Comparison of ENCODE assay signal across 24 mouse cellular contexts in genomic region chr6:131362987-131363765, GRCm38 (mm10). TPM values are rescaled to one million over a fixed set of nuclear protein-coding genes. Genes with fewer than 3 reads are reported as not detected.
A peak's percentile ranks its signal among the peaks of the same experiment; 100 is the strongest.
DNase-seq lines count a peak whose midpoint lies in the region; ATAC-seq and TF ChIP-seq lines count a peak whose summit lies in the region.
"Had no signal": no experiment of that assay in that cellular context is flagged by ENCODE, and none has a peak within 500 bp of the region (broad histone marks: within the 10 kb centered on the region; RNA-seq: fewer than 3 reads in every experiment).

No protein-coding gene starts in this region.

- no peak overlapping the region for H3K9ac ChIP-seq in intestine, postnatal 0 days (ENCODE audit: low read depth, low read length)
- no peak overlapping the region for H3K9ac ChIP-seq in intestine, embryonic 15.5 days
- no peak overlapping the region for H3K9ac ChIP-seq in liver, embryonic 14.5 days (replicated peaks)
- H3K9ac ChIP-seq in stomach, postnatal 0 days (ENCODE audit: low read length) = no peak overlapping the region
- H3K9ac ChIP-seq: embryonic facial prominence, embryonic 12.5 days; forebrain, embryonic 13.5 days; forebrain, postnatal 0 days; heart, embryonic 15.5 days; hindbrain, embryonic 13.5 days had no signal

- H3K9me3 ChIP-seq in intestine, postnatal 0 days (ENCODE audit: control insufficient read depth) = no peaks in the 10 kb centered on the region
- no peaks in the 10 kb centered on the region for H3K9me3 ChIP-seq in intestine, embryonic 15.5 days
- no peaks in the 10 kb centered on the region for H3K9me3 ChIP-seq in liver, embryonic 14.5 days (ENCODE audit: control insufficient read depth, low read length)
- H3K9me3 ChIP-seq in stomach, postnatal 0 days (ENCODE audit: control insufficient read depth, low read length) = no peaks in the 10 kb centered on the region
- H3K9me3 ChIP-seq: embryonic facial prominence, embryonic 12.5 days; forebrain, embryonic 13.5 days; heart, embryonic 15.5 days; hindbrain, embryonic 13.5 days had no signal

- ATAC-seq in intestine, postnatal 0 days = no peak
- no peak for ATAC-seq in intestine, embryonic 15.5 days
- ATAC-seq in liver, embryonic 14.5 days (ENCODE audit: insufficient read depth) = peak; percentile 42
- no peak for ATAC-seq in stomach, postnatal 0 days (ENCODE audit: low FRiP score, low TSS enrichment)
- ATAC-seq: CD4-positive, CD25-positive, alpha-beta regulatory T cell, adult 4 months; forebrain, embryonic 13.5 days; forebrain, postnatal 0 days had no signal

- peak; percentile 16 for DNase-seq in liver
- DNase-seq in liver, embryonic 14.5 days (ENCODE audit: low read depth in 3 of 3, low spot score in 3 of 3) = no peak
- DNase-seq in stomach, postnatal 0 days (ENCODE audit: low spot score) = no peak
- DNase-seq in urinary bladder, postnatal 14 days (ENCODE audit: low spot score) = no peak
- no peak for DNase-seq in cerebellum, adult 2 months
- no peak for DNase-seq in kidney, postnatal 25 days
- DNase-seq: adrenal gland, adult 8-10 months; adrenal gland, postnatal 36 days; B cell, adult 2 months; cerebellum, adult 8-10 months; cerebellum, postnatal 14 days; embryo, embryonic 11 days; forebrain, postnatal 0 days; gastrocnemius, postnatal 14 days; heart, adult 2 months; heart, postnatal 14 days had no signal

- no peak overlapping the region for H3K4me2 ChIP-seq in intestine, postnatal 0 days (replicated peaks; ENCODE audit: low read depth)
- no peak overlapping the region for H3K4me2 ChIP-seq in intestine, embryonic 15.5 days (replicated peaks)
- H3K4me2 ChIP-seq in liver, embryonic 14.5 days (ENCODE audit: low read depth) = no peak overlapping the region; the same call in 1 of the 2 replicates
- no peak overlapping the region for H3K4me2 ChIP-seq in stomach, postnatal 0 days (replicated peaks; ENCODE audit: low read depth)
- H3K4me2 ChIP-seq: embryonic facial prominence, embryonic 12.5 days; forebrain, embryonic 13.5 days; heart, embryonic 11.5 days; heart, embryonic 15.5 days; hindbrain, embryonic 13.5 days had no signal

- no peaks in the 10 kb centered on the region for H3K4me1 ChIP-seq in intestine, postnatal 0 days (replicated peaks; ENCODE audit: control insufficient read depth, insufficient read depth, low read length)
- H3K4me1 ChIP-seq in intestine, embryonic 15.5 days (replicated peaks) = no peaks in the 10 kb centered on the region
- H3K4me1 ChIP-seq in liver, embryonic 14.5 days (replicated peaks; ENCODE audit: control insufficient read depth in 2 of 2, insufficient read depth in 2 of 2, low read length in 1 of 2) = peaks cover 15 to 31% of the 10 kb centered on the region in 2 experiments
- no peaks in the 10 kb centered on the region for H3K4me1 ChIP-seq in stomach, postnatal 0 days (replicated peaks; ENCODE audit: control insufficient read depth, insufficient read depth)
- H3K4me1 ChIP-seq in cerebellum, adult 2 months (ENCODE audit: control insufficient read depth, insufficient read depth, low read length) = no peaks in the 10 kb centered on the region
- H3K4me1 ChIP-seq: embryonic facial prominence, embryonic 12.5 days; forebrain, embryonic 13.5 days; heart, embryonic 15.5 days; hindbrain, embryonic 13.5 days had no signal

- TF ChIP-seq CTCF in intestine, postnatal 0 days (IDR thresholded peaks at IDR 0.05; ENCODE audit: low read depth) = 0 out of 2 replicates have a peak, but pooled peaks have one; percentile 33
- TF ChIP-seq CTCF in liver, embryonic 14.5 days (IDR thresholded peaks at IDR 0.05; ENCODE audit: low read depth) = no peak; the same call in 1 of the 2 replicates
- peak; percentile 35 for TF ChIP-seq CTCF in stomach, postnatal 0 days (IDR thresholded peaks at IDR 0.05; ENCODE audit: low read depth)
- no peak for TF ChIP-seq CTCF in cerebellum, adult 2 months (IDR thresholded peaks at IDR 0.05; ENCODE audit: borderline replicate concordance, insufficient read depth, low read depth, low read length)

- no peak overlapping the region for H3K4me3 ChIP-seq in intestine, postnatal 0 days (ENCODE audit: low read depth, low read length)
- H3K4me3 ChIP-seq in intestine, embryonic 15.5 days (replicated peaks) = no peak overlapping the region
- H3K4me3 ChIP-seq in liver, embryonic 14.5 days (ENCODE audit: insufficient read depth in 1 of 2, low read depth in 2 of 2, low read length in 2 of 2) = no peak overlapping the region
- H3K4me3 ChIP-seq in stomach, postnatal 0 days (ENCODE audit: low read depth, low read length) = no peak overlapping the region
- no peak overlapping the region for H3K4me3 ChIP-seq in cerebellum, adult 2 months (replicated peaks; ENCODE audit: insufficient read depth, low read depth, low read length)
- H3K4me3 ChIP-seq: embryonic facial prominence, embryonic 12.5 days; forebrain, embryonic 13.5 days; heart, adult 2 months; heart, embryonic 15.5 days; hindbrain, embryonic 13.5 days had no signal

- no peak overlapping the region for H3K27ac ChIP-seq in intestine, postnatal 0 days (ENCODE audit: low read depth, low read length)
- H3K27ac ChIP-seq in intestine, embryonic 15.5 days = no peak overlapping the region
- peak overlapping the region; percentile 28; the same call in 1 of the 2 replicates for H3K27ac ChIP-seq in liver, embryonic 14.5 days
- H3K27ac ChIP-seq in stomach, postnatal 0 days (replicated peaks) = no peak overlapping the region
- H3K27ac ChIP-seq in cerebellum, adult 2 months (ENCODE audit: insufficient read depth, low read length) = no peak overlapping the region
- H3K27ac ChIP-seq: embryonic facial prominence, embryonic 12.5 days; forebrain, embryonic 13.5 days; heart, adult 2 months; heart, embryonic 15.5 days; hindbrain, embryonic 13.5 days had no signal

- 76% methylated on average over 7 of the region's 7 CpGs for WGBS in intestine, postnatal 0 days
- 76% methylated on average over 7 of the region's 7 CpGs for WGBS in intestine, embryonic 15.5 days
- WGBS in liver, embryonic 14.5 days (ENCODE audit: insufficient replicate concordance) = 55% methylated on average over 7 of the region's 7 CpGs
- 72% methylated on average over 7 of the region's 7 CpGs for WGBS in stomach, postnatal 0 days
- 82% methylated on average over 7 of the region's 7 CpGs for WGBS in cerebellum, adult 2 months

- peaks cover 36% of the 10 kb centered on the region for H3K36me3 ChIP-seq in intestine, postnatal 0 days (ENCODE audit: control insufficient read depth, insufficient read depth)
- H3K36me3 ChIP-seq in intestine, embryonic 15.5 days = peaks cover 24% of the 10 kb centered on the region
- H3K36me3 ChIP-seq in liver, embryonic 14.5 days (replicated peaks; ENCODE audit: control insufficient read depth, insufficient read depth, low read depth) = peaks cover 46% of the 10 kb centered on the region
- peaks cover 6% of the 10 kb centered on the region; the same call in 1 of the 2 replicates for H3K36me3 ChIP-seq in stomach, postnatal 0 days (ENCODE audit: control insufficient read depth, insufficient read depth, low read length)

- no peak for TF ChIP-seq POLR2A in cerebellum, adult 2 months (IDR thresholded peaks at IDR 0.05; ENCODE audit: borderline replicate concordance, insufficient read depth, low read length)

- TF ChIP-seq EP300 in liver, embryonic 14.5 days (IDR thresholded peaks at IDR 0.05; ENCODE audit: low read depth) = peak; percentile 40; the same call in 1 of the 2 replicates
- no peak for TF ChIP-seq EP300 in stomach, postnatal 0 days (optimal IDR thresholded peaks at IDR 0.05)

- H3K27me3 ChIP-seq in intestine, postnatal 0 days (replicated peaks; ENCODE audit: control insufficient read depth, insufficient read depth, low read length) = no peaks in the 10 kb centered on the region
- no peaks in the 10 kb centered on the region for H3K27me3 ChIP-seq in intestine, embryonic 15.5 days (replicated peaks)
- no peaks in the 10 kb centered on the region for H3K27me3 ChIP-seq in liver, embryonic 14.5 days (ENCODE audit: control insufficient read depth, insufficient read depth, low read length)
- H3K27me3 ChIP-seq in stomach, postnatal 0 days (ENCODE audit: control insufficient read depth, insufficient read depth, low read length) = no peaks in the 10 kb centered on the region
- H3K27me3 ChIP-seq in cerebellum, adult 2 months (ENCODE audit: control insufficient read depth, insufficient read depth, low read length) = no peaks in the 10 kb centered on the region; the same call in 1 of the 2 replicates
- H3K27me3 ChIP-seq: embryonic facial prominence, embryonic 12.5 days; forebrain, embryonic 13.5 days; heart, embryonic 15.5 days; hindbrain, embryonic 13.5 days had no signal

RNA-seq across cellular contexts. Expression of gene Styk1, which starts 9.8 kb away (rescaled TPM):
- polyA plus RNA-seq in intestine, postnatal 0 days (2015; fragmentation: Nextera tagmentation; extraction: Ambion mirVana) = 14.1 and 14.9 TPM in 2 replicates
- 11.3 and 13.8 TPM in 2 replicates for polyA plus RNA-seq in intestine, embryonic 15.5 days (2015; fragmentation: Nextera tagmentation; extraction: Ambion mirVana)
- polyA plus RNA-seq in liver, embryonic 14.5 days (2012; rRNA removed) = 0.32 and 0.47 TPM in 2 replicates
- polyA plus RNA-seq in liver, embryonic 14.5 days (2014; fragmentation: Nextera tagmentation; extraction: Ambion mirVana) = 0.65 and 0.72 TPM in 2 replicates
- 15.8 and 16.4 TPM in 2 replicates for polyA plus RNA-seq in stomach, postnatal 0 days (2015; fragmentation: Nextera tagmentation; extraction: Ambion mirVana)
- 0.46 and 0.68 TPM in 2 replicates for polyA plus RNA-seq in cerebellum, adult 2 months (2012; rRNA removed)
- polyA plus RNA-seq: CD4-positive, CD25-positive, alpha-beta regulatory T cell, adult 4 months had no signal

RNA-seq across cellular contexts. Expression of gene Ybx3, which starts 25.1 kb away (rescaled TPM):
- 33.9 and 39.9 TPM in 2 replicates for polyA plus RNA-seq in intestine, postnatal 0 days (2015; fragmentation: Nextera tagmentation; extraction: Ambion mirVana)
- 52.7 and 57.6 TPM in 2 replicates for polyA plus RNA-seq in intestine, embryonic 15.5 days (2015; fragmentation: Nextera tagmentation; extraction: Ambion mirVana)
- 98.1 and 214 TPM in 2 replicates for polyA plus RNA-seq in liver, embryonic 14.5 days (2012; rRNA removed)
- 74.6 and 80.7 TPM in 2 replicates for polyA plus RNA-seq in liver, embryonic 14.5 days (2014; fragmentation: Nextera tagmentation; extraction: Ambion mirVana)
- 67.0 and 93.9 TPM in 2 replicates for polyA plus RNA-seq in stomach, postnatal 0 days (2015; fragmentation: Nextera tagmentation; extraction: Ambion mirVana)
- polyA plus RNA-seq in cerebellum, adult 2 months (2012; rRNA removed) = 82.2 and 94.0 TPM in 2 replicates

Comparison
In these comparisons a context has a peak if more than half of its experiments do, and no peak if none do; other contexts are left out.
1. CTCF ChIP-seq: peak in intestine, postnatal 0 days (single experiment) and stomach, postnatal 0 days (single experiment); none in liver, embryonic 14.5 days (single experiment) and cerebellum, adult 2 months (single experiment).